Mouse (Mus musculus): ENCODE data around the gene Sema7a. TPM values are rescaled to one million over a fixed set of nuclear protein-coding genes. Genes with fewer than 3 reads are reported as not detected.

Sema7a gene
- polyA plus RNA-seq, 1 experiment from 2014 or later: 0.57 TPM

DNA sequence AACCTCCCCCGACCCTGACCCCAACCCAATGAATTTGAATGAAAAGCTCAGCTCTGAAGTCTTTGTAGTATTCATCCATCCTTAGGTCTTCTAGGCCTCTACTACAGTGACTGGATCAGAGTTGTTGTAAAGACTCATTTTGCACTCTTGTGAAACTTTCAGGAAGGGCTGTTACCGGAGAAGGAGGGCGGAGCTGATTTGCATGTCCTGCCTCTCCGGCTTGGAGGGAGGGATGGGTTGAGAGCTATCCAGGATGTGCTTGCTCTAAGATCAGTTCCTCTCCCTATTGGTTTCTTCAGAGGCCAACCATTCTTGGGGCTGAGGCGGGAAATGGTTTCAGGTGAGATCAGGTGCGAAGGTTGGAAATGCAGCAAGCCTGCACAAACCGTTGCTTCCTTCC, 71.1 kb downstream of the Sema7a start:
- Histone ChIP-seq H3K4me1 (0 out of 2 replicates have a peak, but pooled peaks cover 7% of the 10 kb centered on the region), H3K9me3 (no peaks in the 10 kb centered on the region), H3K36me3 (no peaks in the 10 kb centered on the region), H3K27me3 (replicated peaks) (no peaks in the 10 kb centered on the region), H3K4me3 (replicated peaks) (no peak overlapping the region), H3K4me2 (no peak overlapping the region), H3K9ac (no peak overlapping the region), H3K27ac (no peak overlapping the region)
- no peak for ATAC-seq (ENCODE audit: insufficient read depth, low FRiP score, low read depth)
- WGBS: 34% methylated on average over 7 of the region's 7 CpGs

DNA sequence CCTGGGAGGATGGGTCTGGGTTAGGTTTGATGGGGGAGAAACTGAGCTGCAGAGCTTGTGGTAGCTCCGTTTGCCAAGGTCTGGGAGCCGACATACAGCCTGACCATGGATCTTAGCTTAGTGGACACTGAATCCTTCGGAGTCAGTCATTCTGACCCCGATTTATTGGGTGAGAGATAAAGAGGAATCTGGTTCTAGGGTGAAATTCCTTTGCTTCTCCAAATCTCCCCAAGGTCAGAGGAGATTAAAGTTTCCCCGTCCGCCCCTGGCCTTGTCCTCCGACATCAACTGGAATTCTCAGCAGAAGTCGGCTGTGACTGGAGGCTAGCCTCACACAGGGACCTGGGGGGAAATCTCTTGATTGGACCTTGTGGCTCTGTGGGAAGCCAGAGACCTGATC, 71.6 kb downstream of the Sema7a start:
- H3K9me3 ChIP-seq: no peaks in the 10 kb centered on the region
- H3K27ac ChIP-seq: no peak overlapping the region
- no peaks in the 10 kb centered on the region for H3K27me3 ChIP-seq (replicated peaks)
- 72% methylated on average over 8 of the region's 8 CpGs for WGBS
- H3K9ac ChIP-seq: no peak overlapping the region
- no peak overlapping the region for H3K4me2 ChIP-seq
- H3K4me3 ChIP-seq (replicated peaks): no peak overlapping the region
- no peak for ATAC-seq (ENCODE audit: insufficient read depth, low FRiP score, low read depth)
- H3K4me1 ChIP-seq: 0 out of 2 replicates have a peak, but pooled peaks cover 7% of the 10 kb centered on the region
- H3K36me3 ChIP-seq: no peaks in the 10 kb centered on the region

Other genes starting within 250 kb of the Sema7a start
- gene Edc3, start 231.6 kb upstream of the Sema7a start, polyA plus RNA-seq (2015; fragmentation: Nextera tagmentation; extraction: Ambion mirVana): 26.8 and 28.6 TPM in 2 replicates
- 68.3 and 69.6 TPM in 2 replicates for gene Clk3, start 174.3 kb upstream of the Sema7a start, polyA plus RNA-seq (2015; fragmentation: Nextera tagmentation; extraction: Ambion mirVana)
- gene Arid3b, start 103.3 kb upstream of the Sema7a start, polyA plus RNA-seq (2015; fragmentation: Nextera tagmentation; extraction: Ambion mirVana): 5.9 and 6.0 TPM in 2 replicates
- gene Ubl7, start 29.1 kb upstream of the Sema7a start, polyA plus RNA-seq (2015; fragmentation: Nextera tagmentation; extraction: Ambion mirVana): 85.4 and 92.0 TPM in 2 replicates
- gene Cyp11a1, start 66.3 kb downstream of the Sema7a start, polyA plus RNA-seq (2015; fragmentation: Nextera tagmentation; extraction: Ambion mirVana): 4.2 and 5.4 TPM in 2 replicates
- gene Stra6, start 123.7 kb downstream of the Sema7a start, polyA plus RNA-seq (2015; fragmentation: Nextera tagmentation; extraction: Ambion mirVana): 1.8 and 3.3 TPM in 2 replicates
- gene Ccdc33, start 178.7 kb downstream of the Sema7a start, polyA plus RNA-seq (2015; fragmentation: Nextera tagmentation; extraction: Ambion mirVana): 0.18 and 0.19 TPM in 2 replicates

Measured in stomach, embryonic 15.5 days (tissue).